Mouse (Mus musculus): ENCODE data around the gene Itpripl2. TPM values are rescaled to one million over a fixed set of nuclear protein-coding genes. Genes with fewer than 3 reads are reported as not detected.

Gene Itpripl2
- total and polyA plus RNA-seq, 2 experiments from 2014 or later, result 0.52 to 5.4 TPM

GRCm38 (mm10) chr7:118443895-118444485 is 47.8 kb downstream of the Itpripl2 start:
- H3K4me1 ChIP-seq (ENCODE audit: insufficient read depth, low read length), result peaks cover 11% of the 10 kb centered on the region; the same call in 1 of the 2 replicates
- H3K27me3 ChIP-seq (ENCODE audit: insufficient read depth, low read length), result no peaks in the 10 kb centered on the region
- DNase-seq (ENCODE audit: low spot score), result no peak
- WGBS, result 74% methylated on average over 7 of the region's 7 CpGs
- no peaks in the 10 kb centered on the region for H3K36me3 ChIP-seq (ENCODE audit: insufficient read depth, low read length)
- no peak overlapping the region for H3K9ac ChIP-seq (replicated peaks; ENCODE audit: low read length, poor library complexity, severe bottlenecking)
- TF ChIP-seq CTCF (IDR thresholded peaks at IDR 0.05), result no peak
- H3K27ac ChIP-seq (ENCODE audit: low read depth, low read length), result no peak overlapping the region
- H3K4me3 ChIP-seq (ENCODE audit: low read depth, low read length), result no peak overlapping the region
- H3K9me3 ChIP-seq (ENCODE audit: low read length), result no peaks in the 10 kb centered on the region
- ATAC-seq (ENCODE audit: low FRiP score), result no peak
- H3K4me2 ChIP-seq (ENCODE audit: low read depth, low read length, poor library complexity, severe bottlenecking), result no peak overlapping the region

GRCm38 (mm10) chr7:118443371-118443770 is 48.4 kb downstream of the Itpripl2 start:
- Histone ChIP-seq H3K27ac (ENCODE audit: low read depth, low read length) (no peak overlapping the region), H3K36me3 (ENCODE audit: insufficient read depth, low read length) (no peaks in the 10 kb centered on the region), H3K4me1 (ENCODE audit: insufficient read depth, low read length) (peaks cover 8% of the 10 kb centered on the region; the same call in 1 of the 2 replicates), H3K27me3 (ENCODE audit: insufficient read depth, low read length) (no peaks in the 10 kb centered on the region), H3K4me2 (ENCODE audit: low read depth, low read length, poor library complexity, severe bottlenecking) (peak overlapping the region; percentile 24; the same call in 1 of the 2 replicates), H3K9me3 (ENCODE audit: low read length) (no peaks in the 10 kb centered on the region), H3K4me3 (ENCODE audit: low read depth, low read length) (no peak overlapping the region), H3K9ac (replicated peaks; ENCODE audit: low read length, poor library complexity, severe bottlenecking) (no peak overlapping the region)
- 5% methylated on average over 9 of the region's 9 CpGs for WGBS
- TF ChIP-seq CTCF (IDR thresholded peaks at IDR 0.05), result no peak
- DNase-seq (ENCODE audit: low spot score) (peak; percentile 24), ATAC-seq (ENCODE audit: low FRiP score) (no peak)

DNA sequence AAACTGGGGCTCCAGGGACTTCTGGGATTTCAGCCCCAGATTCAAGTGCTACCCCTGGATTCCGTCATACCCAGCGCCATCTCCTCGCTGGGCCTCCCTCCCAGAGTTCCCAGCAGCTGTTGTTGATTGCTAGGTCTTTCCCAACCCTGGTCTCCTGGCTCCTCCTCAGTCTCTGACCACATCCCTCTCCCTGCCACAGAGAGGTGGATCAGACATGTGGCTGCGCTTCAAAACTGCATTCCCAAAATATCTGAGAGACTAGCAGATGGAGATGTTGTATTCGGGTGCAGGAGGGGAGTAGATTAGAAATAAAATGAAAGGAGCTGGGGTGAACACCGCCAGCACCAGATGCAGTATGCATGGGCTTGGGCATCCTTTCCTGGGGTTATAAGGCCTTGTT is 50.2 kb downstream of the Itpripl2 start:
- WGBS, result 92% methylated on average over 6 of the region's 6 CpGs
- ATAC-seq (ENCODE audit: low FRiP score) (no peak), DNase-seq (ENCODE audit: low spot score) (no peak)
- no peak for TF ChIP-seq CTCF (IDR thresholded peaks at IDR 0.05)
- Histone ChIP-seq H3K4me1 (ENCODE audit: insufficient read depth, low read length) (no peaks in the 10 kb centered on the region), H3K27me3 (ENCODE audit: insufficient read depth, low read length) (no peaks in the 10 kb centered on the region), H3K4me2 (ENCODE audit: low read depth, low read length, poor library complexity, severe bottlenecking) (no peak overlapping the region), H3K36me3 (ENCODE audit: insufficient read depth, low read length) (no peaks in the 10 kb centered on the region), H3K9ac (replicated peaks; ENCODE audit: low read length, poor library complexity, severe bottlenecking) (no peak overlapping the region), H3K4me3 (ENCODE audit: low read depth, low read length) (no peak overlapping the region), H3K27ac (ENCODE audit: low read depth, low read length) (no peak overlapping the region), H3K9me3 (ENCODE audit: low read length) (no peaks in the 10 kb centered on the region)

DNA sequence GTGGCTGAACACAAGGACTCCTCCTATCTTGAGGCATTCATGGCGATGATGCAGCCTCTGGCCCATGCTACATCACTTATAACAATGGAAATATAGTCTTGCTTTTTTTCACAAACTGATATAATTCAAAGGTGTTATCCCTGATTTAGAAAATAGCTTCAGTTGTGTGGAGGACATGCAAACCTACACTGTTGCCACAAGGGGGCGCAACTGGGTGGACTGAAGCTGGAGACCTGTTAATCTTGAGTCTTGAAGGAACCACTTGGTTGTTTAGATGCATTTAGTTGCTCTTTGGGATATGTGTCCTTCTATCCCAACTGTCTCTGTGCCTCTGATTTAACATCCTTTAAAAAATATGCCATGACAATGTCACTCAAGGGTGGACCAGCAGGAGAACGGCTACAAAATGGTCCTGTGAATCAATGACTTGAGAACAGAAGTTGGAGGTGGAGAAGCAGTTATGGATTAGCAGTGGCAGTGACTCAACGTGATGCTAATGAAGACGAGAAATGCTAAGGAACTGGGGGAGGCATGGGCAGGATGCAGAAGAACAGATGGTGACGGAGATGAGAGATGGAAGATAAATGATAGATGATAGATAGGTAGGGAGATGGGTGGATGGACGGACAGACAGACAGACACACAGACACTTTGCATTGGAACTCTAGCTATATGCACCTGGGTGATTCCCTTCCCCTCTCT is 54.5 kb downstream of the Itpripl2 start:
- Histone ChIP-seq H3K4me2 (ENCODE audit: low read depth, low read length, poor library complexity, severe bottlenecking) (no peak overlapping the region), H3K9me3 (ENCODE audit: low read length) (no peaks in the 10 kb centered on the region), H3K27me3 (ENCODE audit: insufficient read depth, low read length) (no peaks in the 10 kb centered on the region), H3K4me3 (ENCODE audit: low read depth, low read length) (no peak overlapping the region), H3K27ac (ENCODE audit: low read depth, low read length) (no peak overlapping the region), H3K36me3 (ENCODE audit: insufficient read depth, low read length) (no peaks in the 10 kb centered on the region), H3K4me1 (ENCODE audit: insufficient read depth, low read length) (no peaks in the 10 kb centered on the region), H3K9ac (replicated peaks; ENCODE audit: low read length, poor library complexity, severe bottlenecking) (no peak overlapping the region)
- peak; percentile 73 for TF ChIP-seq CTCF (IDR thresholded peaks at IDR 0.05)
- DNase-seq (ENCODE audit: low spot score), result peak; percentile 15
- no peak for ATAC-seq (ENCODE audit: low FRiP score)
- 58% methylated on average over 7 of the region's 7 CpGs for WGBS

Other genes starting within 250 kb of the Itpripl2 start
- 44.1 and 62.9 TPM in 2 replicates for gene Smg1, start 248.3 kb downstream of the Itpripl2 start, total RNA-seq (2014; rRNA removed)
- gene Smg1, start 248.3 kb downstream of the Itpripl2 start, polyA plus RNA-seq (2015; fragmentation: Nextera tagmentation; extraction: Ambion mirVana), result 11.4 and 16.0 TPM in 2 replicates
- 47.4 and 61.3 TPM in 2 replicates for gene Syt17, start 43.8 kb downstream of the Itpripl2 start, total RNA-seq (2014; rRNA removed)
- gene Syt17, start 43.8 kb downstream of the Itpripl2 start, polyA plus RNA-seq (2015; fragmentation: Nextera tagmentation; extraction: Ambion mirVana), result 31.6 and 34.9 TPM in 2 replicates
- 30.9 and 38.2 TPM in 2 replicates for gene Coq7, start 41.4 kb upstream of the Itpripl2 start, total RNA-seq (2014; rRNA removed)
- gene Coq7, start 41.4 kb upstream of the Itpripl2 start, polyA plus RNA-seq (2015; fragmentation: Nextera tagmentation; extraction: Ambion mirVana), result 128 and 131 TPM in 2 replicates
- gene Tmc7, start 92.8 kb upstream of the Itpripl2 start, total RNA-seq (2014; rRNA removed), result 11.5 and 13.5 TPM in 2 replicates
- gene Tmc7, start 92.8 kb upstream of the Itpripl2 start, polyA plus RNA-seq (2015; fragmentation: Nextera tagmentation; extraction: Ambion mirVana), result 4.8 and 5.4 TPM in 2 replicates
- gene Tmc5, start 105.3 kb upstream of the Itpripl2 start, total RNA-seq (2014; rRNA removed), result 0.47 and 0.66 TPM in 2 replicates
- gene Tmc5, start 105.3 kb upstream of the Itpripl2 start, polyA plus RNA-seq (2015; fragmentation: Nextera tagmentation; extraction: Ambion mirVana), result 0.22 and 0.31 TPM in 2 replicates
- 298 and 300 TPM in 2 replicates for gene Gde1, start 213.8 kb upstream of the Itpripl2 start, total RNA-seq (2014; rRNA removed)
- 272 and 286 TPM in 2 replicates for gene Gde1, start 213.8 kb upstream of the Itpripl2 start, polyA plus RNA-seq (2015; fragmentation: Nextera tagmentation; extraction: Ambion mirVana)
- gene Ccp110, start 220.6 kb upstream of the Itpripl2 start, total RNA-seq (2014; rRNA removed), result 24.2 and 28.6 TPM in 2 replicates
- gene Ccp110, start 220.6 kb upstream of the Itpripl2 start, polyA plus RNA-seq (2015; fragmentation: Nextera tagmentation; extraction: Ambion mirVana), result 14.7 and 17.4 TPM in 2 replicates
- 105 and 114 TPM in 2 replicates for gene Vps35l, start 248.3 kb upstream of the Itpripl2 start, total RNA-seq (2014; rRNA removed)
- gene Vps35l, start 248.3 kb upstream of the Itpripl2 start, polyA plus RNA-seq (2015; fragmentation: Nextera tagmentation; extraction: Ambion mirVana), result 89.4 and 93.2 TPM in 2 replicates

Data from midbrain, postnatal 0 days (tissue).